Mouse (Mus musculus): ENCODE measurements around the gene Ctsl.

Gene Ctsl

DNA sequence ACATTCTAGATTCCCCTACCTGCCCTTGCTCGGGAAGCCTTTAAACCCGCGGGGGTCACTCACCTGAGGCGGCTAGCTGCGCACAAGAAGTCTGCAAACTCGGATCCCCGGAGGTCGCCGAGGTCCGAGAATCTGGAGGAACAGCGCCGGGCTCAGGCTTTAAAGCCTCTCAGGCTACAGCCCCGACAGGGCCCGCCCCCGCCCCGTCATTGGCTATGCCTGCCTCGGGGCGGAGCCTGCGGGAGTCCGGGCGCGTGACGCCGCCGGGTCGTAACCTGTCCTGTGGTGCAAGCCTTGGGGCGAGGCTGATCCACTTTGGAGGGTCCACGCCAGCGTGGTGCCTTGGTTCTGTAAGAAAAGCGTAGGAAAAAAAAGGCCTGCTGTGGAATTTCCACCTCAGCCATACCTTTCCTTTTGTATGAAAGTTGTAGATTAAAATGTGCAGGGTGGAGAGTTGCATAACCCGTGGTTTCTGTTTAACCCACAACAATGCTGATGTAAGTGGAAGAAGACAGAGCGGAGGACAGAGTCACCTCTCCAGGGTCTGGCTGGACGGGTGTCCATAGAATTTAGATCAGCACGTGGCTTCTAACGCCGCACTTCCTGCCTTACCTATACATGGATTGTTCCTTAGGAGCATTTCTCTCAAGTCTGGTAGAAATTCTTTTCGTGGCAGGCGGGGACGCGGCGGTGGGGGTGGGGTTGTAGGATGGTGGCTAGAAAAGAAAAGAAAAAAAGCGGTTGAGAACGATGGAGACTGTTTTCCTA is at the start of gene Ctsl:
TSS of gene Ctsl (minus strand) at position 718 of the 768 bp plus-strand sequence.
- DNase-seq (ENCODE audit: extremely low read depth, insufficient read length, low spot score): peak; percentile 96

DNA sequence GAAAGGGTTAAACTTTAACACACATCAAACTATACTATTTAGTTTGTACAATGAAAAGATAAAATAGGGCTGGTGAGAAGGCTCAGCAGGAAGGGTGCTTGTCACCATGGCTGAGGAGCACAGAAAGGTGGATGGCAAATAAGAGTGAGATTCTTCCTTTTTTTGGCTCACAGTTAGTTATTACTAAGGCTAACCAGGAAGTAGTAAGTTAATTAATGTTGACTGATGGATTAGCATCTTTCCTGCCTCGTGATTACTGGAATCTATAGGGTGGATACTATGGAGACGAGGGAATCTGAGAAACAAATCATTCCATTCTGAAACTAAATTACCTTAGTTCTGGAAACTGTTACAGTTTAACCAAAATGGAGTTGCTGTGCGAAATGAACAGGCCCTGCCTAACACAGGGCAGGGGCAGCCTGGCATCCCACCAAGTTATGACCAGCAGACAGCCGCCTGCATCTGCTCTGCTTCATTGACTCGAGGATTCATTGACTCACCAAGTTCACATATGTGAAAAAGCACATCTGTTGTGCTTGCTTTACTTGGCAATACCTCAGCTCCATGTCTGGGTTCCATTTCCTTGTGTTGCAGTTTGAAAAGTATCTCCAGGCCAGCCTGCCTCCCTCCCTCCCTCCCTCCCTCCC is 46.4 kb upstream of the Ctsl start:
- no peak for DNase-seq (ENCODE audit: extremely low read depth, insufficient read length, low spot score)

GRCm38 (mm10) chr13:64415659-64416058 is 45.0 kb upstream of the Ctsl start:
- DNase-seq (ENCODE audit: extremely low read depth, insufficient read length, low spot score): no peak

DNA sequence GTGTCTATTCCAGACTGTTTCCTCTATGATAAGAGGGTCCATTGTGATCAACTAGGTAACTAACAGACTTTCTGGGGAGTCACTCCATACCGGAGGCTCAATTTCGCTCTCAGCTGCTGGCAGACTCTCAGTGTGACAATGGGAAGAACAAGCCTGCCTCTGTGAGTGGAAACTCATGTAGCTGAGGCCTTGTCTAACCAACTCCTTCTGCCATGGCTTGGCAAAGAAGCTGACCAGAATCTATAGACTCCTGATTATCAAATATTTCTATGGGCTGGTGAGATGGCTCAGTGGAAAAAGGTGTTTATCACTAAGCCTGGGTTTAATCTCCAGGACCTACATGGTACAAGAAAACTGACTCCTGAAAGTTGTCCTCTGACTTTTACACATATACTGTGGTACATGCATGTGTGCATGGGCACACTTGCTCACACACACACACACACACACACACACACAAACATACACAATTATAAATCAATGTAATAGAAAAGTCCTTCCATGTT is 42.1 kb upstream of the Ctsl start:
- DNase-seq (ENCODE audit: extremely low read depth, insufficient read length, low spot score): no peak

DNA sequence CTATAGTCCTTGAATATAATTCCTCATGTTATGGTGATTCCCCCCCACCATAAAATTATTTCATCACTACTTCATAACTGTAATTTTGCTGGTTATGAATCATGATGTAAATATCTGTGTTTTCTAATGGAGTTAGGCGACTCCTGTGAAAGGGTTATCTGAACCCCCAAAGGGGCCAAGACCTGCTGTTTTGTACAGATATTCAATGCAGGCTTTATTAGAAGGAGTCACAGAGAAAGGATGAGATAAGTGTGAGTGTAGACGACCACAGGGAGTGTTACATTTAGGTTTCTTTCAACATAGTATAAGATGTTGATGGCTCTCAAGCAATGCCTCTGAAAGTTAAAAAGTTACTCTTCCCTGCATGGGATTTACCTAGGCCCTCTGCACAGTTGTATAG is 40.6 kb upstream of the Ctsl start:
- DNase-seq (ENCODE audit: extremely low read depth, insufficient read length, low spot score): no peak

GRCm38 (mm10) chr13:64410604-64411003 is 39.9 kb upstream of the Ctsl start:
- no peak for DNase-seq (ENCODE audit: extremely low read depth, insufficient read length, low spot score)

DNA sequence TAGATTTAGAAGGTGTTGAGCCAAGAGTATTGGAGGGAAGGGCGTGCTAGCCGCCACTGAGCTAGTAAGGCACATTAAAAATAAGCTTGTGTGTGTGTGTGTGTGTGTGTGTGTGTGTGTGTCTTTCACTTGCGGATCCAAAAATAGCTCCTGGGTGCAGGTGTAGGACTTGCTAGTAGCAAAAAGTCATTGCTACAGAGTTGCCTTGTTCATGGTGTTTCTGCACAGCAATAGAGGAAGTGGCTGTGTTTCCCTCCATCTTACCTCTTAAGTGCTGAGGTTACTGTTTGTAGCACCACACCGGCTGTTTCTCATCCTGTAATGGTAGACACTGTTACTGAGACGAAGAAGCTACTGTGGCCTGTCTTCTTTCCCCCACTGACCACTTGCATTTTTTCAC is 37.3 kb upstream of the Ctsl start:
- no peak for DNase-seq (ENCODE audit: extremely low read depth, insufficient read length, low spot score)

- DNase-seq (ENCODE audit: extremely low read depth, insufficient read length, low spot score): no peak
These were observed 34.9 kb upstream of the Ctsl start for GRCm38 (mm10) chr13:64405550-64405949.

DNA sequence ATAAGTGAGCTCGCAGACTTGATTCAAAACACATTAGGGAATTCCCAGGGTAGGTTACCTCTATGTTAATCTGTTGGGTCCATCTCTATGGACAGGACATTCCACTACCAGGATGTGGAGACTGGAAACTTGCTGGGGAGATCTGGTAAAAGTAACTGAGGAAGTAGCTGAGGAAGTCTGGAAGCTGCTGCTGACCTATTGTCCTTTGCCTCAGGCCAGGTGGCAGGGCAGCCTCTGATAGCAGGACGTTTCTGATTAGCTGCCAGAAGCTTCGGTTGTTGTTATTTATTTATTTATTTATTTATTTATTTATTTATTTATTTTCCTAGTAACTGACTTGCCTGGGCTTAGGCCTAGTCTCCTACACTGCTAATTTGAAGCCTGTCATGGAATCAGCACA is 32.8 kb upstream of the Ctsl start:
- DNase-seq (ENCODE audit: extremely low read depth, insufficient read length, low spot score): no peak

- no peak for DNase-seq (ENCODE audit: extremely low read depth, insufficient read length, low spot score)
These were observed 32.3 kb upstream of the Ctsl start for GRCm38 (mm10) chr13:64402951-64403460.

GRCm38 (mm10) chr13:64402504-64402949 is 31.8 kb upstream of the Ctsl start:
- no peak for DNase-seq (ENCODE audit: extremely low read depth, insufficient read length, low spot score)

DNA sequence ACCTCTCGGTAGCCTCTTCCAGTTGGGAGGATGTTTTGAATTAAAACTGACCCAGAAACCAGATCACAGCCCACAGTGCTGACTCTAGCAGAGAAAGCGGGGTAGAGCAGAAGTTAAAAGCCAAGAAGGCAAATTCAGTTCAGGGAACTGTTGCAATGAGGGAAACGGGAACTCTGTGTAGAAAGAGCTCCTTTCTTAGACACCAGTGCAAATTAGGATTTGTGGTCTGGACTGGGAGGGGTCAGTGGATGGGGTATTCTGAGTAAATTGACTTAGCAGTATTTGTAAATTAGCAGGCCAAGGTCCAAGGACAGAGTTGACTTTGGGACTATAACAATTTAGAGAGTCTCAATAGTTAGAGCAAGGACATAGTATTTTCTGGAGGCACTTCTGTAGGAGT is 31.3 kb upstream of the Ctsl start:
- no peak for DNase-seq (ENCODE audit: extremely low read depth, insufficient read length, low spot score)

GRCm38 (mm10) chr13:64400801-64401361 is 30.2 kb upstream of the Ctsl start:
- DNase-seq (ENCODE audit: extremely low read depth, insufficient read length, low spot score): peak; percentile 44

DNA sequence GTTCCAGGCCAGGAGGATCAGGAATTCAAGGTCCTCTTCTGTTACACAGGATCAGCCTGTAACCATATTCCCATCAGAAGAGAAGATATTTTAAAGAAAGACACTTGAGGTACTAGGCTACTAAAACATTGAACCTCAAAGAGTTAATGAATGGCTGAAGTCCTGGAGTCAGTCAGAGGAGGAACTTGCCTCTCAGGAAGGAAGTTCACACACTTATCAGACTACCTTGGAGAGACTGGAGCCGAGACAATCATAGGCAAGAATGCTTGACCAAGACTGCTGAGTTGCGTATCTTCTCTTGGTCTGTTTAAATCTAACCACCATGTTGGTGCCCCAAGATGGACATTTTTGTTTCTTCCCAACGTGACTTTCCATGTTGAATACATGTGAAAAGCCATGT is 29.2 kb upstream of the Ctsl start:
- DNase-seq (ENCODE audit: extremely low read depth, insufficient read length, low spot score): no peak

DNA sequence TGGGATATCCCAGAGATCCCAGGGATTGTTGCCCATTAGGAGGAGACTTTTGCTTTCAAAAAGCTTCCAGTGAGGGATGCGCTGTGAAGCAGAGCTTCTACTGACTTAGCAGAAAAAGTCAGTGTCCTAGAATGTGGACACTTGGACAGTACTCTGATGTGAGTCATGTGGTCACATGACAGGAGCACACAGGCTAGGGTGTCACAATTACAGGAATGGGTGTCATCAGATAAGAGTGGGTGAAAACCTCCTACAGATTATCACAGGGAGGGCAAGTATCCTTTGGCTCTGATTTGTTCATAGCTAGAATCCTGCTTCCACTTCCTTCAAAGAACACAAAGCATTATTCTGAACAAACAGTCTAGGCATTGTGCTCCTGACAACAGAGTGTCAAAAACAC is 27.4 kb upstream of the Ctsl start:
- DNase-seq (ENCODE audit: extremely low read depth, insufficient read length, low spot score): no peak

DNA sequence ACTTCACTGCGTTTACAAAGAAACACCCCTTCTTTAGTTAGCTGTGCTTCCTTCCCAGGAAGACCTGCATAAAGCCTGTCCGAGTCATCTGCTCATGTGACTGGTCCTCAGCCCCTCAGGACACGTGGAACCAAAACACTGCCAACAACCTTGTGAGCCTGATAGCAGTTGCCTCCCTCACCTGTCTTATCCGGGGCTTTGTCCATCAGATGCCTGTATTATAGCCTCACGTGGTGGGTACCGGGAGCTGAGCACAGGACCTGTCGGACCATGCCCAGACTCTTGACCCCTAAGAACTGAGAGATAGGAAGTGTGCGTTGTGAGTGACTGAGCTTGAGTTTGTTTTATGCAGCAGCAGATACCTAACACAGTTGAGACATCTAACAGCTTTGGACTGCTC is 26.3 kb upstream of the Ctsl start:
- DNase-seq (ENCODE audit: extremely low read depth, insufficient read length, low spot score): no peak

DNA sequence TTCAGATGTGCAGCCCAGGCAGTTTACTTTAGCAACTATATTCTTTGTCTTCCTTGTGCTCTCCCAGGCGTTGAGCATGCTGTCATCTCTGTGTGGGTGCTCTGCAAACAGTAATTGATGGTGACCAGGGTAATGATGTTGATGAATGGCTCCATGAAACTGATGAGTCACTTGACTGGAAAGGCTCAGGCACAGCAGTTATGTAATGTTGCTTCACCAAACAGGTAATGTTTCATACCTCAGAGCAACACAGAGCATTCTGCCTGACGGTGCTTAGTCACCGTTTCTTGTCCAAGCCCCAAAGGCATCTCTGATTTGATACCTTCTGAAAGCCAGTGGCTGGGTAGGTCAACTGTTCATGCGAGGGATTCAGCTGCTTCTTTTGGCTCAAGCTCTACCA is 17.7 kb upstream of the Ctsl start:
- no peak for DNase-seq (ENCODE audit: extremely low read depth, insufficient read length, low spot score)

DNA sequence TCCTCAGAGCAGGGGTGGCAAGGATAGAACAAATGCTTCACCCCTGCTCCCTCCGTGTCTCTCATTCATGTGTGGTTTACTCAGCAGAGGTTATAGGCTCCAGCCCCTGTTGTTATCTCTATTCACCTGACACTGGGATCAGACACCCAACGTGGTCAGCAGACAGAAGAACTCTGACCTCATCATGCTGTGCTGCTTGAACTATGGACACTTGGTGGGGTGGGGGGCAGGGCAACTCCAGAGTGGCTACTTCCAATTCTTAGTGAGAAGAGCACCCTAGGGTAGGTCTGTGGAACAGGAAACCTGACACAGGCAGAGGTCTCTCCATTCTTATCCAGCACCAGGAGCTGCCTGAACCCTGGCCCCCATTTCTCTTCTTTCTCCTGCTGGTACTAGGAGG is 15.4 kb upstream of the Ctsl start:
- no peak for DNase-seq (ENCODE audit: extremely low read depth, insufficient read length, low spot score)

DNA sequence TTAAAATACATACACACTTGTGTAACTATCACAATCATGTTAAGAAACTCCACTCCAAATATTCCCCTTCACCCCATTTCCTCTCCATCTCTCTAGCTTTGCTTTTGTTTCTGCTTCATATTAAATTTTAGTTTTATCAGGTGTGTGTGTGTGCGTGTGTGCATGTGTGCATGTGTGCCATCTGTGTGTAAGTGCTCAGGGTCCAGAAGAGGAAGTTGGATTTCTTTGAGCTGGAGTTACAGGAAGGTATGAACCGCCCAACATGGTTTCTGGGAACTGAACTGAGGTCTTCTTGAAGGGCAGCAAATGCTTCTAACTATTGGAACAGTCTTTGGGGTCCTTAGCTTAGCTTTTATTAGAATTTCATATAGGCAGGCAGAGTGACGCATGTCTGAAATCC is 14.2 kb upstream of the Ctsl start:
- DNase-seq (ENCODE audit: extremely low read depth, insufficient read length, low spot score): no peak

DNA sequence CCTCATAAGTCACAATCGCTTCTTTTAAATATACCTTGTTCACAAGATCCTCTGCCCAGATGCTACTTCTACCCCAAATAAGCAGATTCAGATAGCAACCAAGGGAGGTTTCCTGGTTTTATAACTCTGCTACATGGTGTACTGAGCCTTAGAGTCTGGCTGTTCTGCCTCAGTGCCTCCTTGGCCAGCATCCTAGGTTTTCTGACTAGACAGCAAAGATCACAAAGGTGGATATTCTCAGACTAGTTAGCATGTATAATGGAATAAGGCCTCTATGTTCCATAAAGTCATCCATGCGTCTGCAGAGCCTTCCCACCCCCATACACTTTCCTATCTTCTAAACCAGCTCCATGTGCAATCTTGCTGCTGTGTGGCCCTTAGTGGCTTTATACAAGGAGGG is 9.6 kb upstream of the Ctsl start:
- no peak for DNase-seq (ENCODE audit: extremely low read depth, insufficient read length, low spot score)

DNA sequence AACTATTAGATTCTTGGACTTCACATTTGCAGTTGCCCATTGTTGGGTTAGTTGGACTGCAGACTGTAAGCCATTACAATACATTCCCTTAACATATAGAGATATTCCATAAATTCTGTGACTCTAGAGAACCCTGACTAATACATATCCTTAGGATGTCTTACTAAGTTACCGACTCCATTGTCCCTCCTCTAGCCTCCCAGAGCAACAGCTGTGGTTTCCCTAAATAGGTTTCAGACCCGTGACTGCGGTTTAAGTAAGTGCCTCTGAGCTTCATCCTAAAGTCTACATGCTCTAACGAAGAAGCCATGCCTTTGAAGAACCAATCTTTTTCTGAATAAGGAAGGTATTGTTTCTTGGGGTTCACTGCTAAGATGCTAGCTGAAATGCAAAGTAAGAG is 7.9 kb upstream of the Ctsl start:
- DNase-seq (ENCODE audit: extremely low read depth, insufficient read length, low spot score): no peak

DNA sequence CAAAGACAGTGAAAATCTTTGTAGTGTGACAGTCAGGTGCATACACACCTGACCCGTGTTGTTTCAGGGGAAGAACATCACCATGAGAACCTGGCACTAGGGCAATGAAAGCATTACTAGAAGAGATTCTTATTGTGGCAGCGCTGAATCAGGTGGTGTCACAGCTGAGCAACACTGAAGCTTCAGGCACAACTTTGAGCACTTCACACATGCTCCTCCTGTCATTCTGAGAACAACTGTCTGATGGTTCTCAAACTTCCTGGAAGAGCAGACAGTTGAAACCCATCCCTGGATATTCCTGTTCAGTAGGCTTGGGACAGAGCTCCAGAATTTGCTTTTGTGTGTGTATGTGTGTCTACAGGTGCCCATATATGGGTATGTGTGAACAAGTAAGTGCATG is 5.8 kb upstream of the Ctsl start:
- DNase-seq (ENCODE audit: extremely low read depth, insufficient read length, low spot score): no peak
